Mouse (Mus musculus) layer of hippocampus, adult 2 months (tissue): ENCODE data around the gene Gldc. TPM values are rescaled to one million over a fixed set of nuclear protein-coding genes. Genes with fewer than 3 reads are reported as not detected.

Experiments
- DNase-seq, 2 experiments: peaks; one replicate each; pipeline ENCODE4 v3.0.0; 2022; ENCODE audit warnings: low spot score in 2 of 2
- H3K27ac ChIP-seq: fragments of 200-600 bp; 2 replicates; pipeline ENCODE4 v1.8.1; 2022
- H3K4me3 ChIP-seq: fragments of 200-600 bp; 2 replicates; pipeline ENCODE4 v1.8.1; 2022; ENCODE audit warnings: mild to moderate bottlenecking
- CTCF ChIP-seq: fragments of 200-600 bp; conservative IDR thresholded peaks from 2 replicates; pipeline ENCODE4 v1.8.1; 2022; ENCODE audit warnings: antibody characterized with exemption, mild to moderate bottlenecking, moderate library complexity
- total RNA-seq, 2 experiments: library from RNA; stranded (reverse); gene quantifications; 2 replicates each; pipeline ENCODE4 v1.2.3; 2021

Gene Gldc
- total RNA-seq, 2 experiments from 2014 or later: 35.9 to 37.1 TPM

- no peak for DNase-seq
- no peak overlapping the region for H3K4me3 ChIP-seq
- no peak overlapping the region for H3K27ac ChIP-seq
Observed at GRCm38 (mm10) chr19:30065797-30066196, 109.4 kb downstream of the Gldc start.

GRCm38 (mm10) chr19:30054218-30054617 lies 121.0 kb downstream of the Gldc start:
- no peak for TF ChIP-seq CTCF
- no peak for DNase-seq
- H3K4me3 ChIP-seq: no peak overlapping the region
- H3K27ac ChIP-seq: no peak overlapping the region

More at GRCm38 (mm10) chr19:30065797-30066196, 109.4 kb downstream of the Gldc start:
- TF ChIP-seq CTCF: no peak

GRCm38 (mm10) chr19:30051479-30051878 lies 123.8 kb downstream of the Gldc start:
- DNase-seq: no peak
- no peak for TF ChIP-seq CTCF
- H3K27ac ChIP-seq: no peak overlapping the region
- H3K4me3 ChIP-seq: no peak overlapping the region

GRCm38 (mm10) chr19:30050584-30050983 lies 124.6 kb downstream of the Gldc start:
- Histone ChIP-seq H3K4me3 (no peak overlapping the region), H3K27ac (no peak overlapping the region)
- TF ChIP-seq CTCF: no peak
- no peak for DNase-seq

Other genes with a start within 250 kb of the Gldc start
- gene Trpd52l3, start 171.6 kb downstream of the Gldc start, total RNA-seq: not detected
- gene Uhrf2, start 144.9 kb downstream of the Gldc start, total RNA-seq: 10 to 100 TPM; 63.5 to 69.5 TPM
- gene Mbl2, start 57.5 kb upstream of the Gldc start, total RNA-seq: not detected